Mouse (Mus musculus): ENCODE measurements at regions not wholly inside any gene's neighbourhood (a gene's known extent, or its start where the extent isn't known, plus 50 kb on each side); places are given as distances from the start of the nearest gene placed in this dataset.
A peak's percentile ranks its signal among the peaks of the same experiment; 100 is the strongest.

DNA sequence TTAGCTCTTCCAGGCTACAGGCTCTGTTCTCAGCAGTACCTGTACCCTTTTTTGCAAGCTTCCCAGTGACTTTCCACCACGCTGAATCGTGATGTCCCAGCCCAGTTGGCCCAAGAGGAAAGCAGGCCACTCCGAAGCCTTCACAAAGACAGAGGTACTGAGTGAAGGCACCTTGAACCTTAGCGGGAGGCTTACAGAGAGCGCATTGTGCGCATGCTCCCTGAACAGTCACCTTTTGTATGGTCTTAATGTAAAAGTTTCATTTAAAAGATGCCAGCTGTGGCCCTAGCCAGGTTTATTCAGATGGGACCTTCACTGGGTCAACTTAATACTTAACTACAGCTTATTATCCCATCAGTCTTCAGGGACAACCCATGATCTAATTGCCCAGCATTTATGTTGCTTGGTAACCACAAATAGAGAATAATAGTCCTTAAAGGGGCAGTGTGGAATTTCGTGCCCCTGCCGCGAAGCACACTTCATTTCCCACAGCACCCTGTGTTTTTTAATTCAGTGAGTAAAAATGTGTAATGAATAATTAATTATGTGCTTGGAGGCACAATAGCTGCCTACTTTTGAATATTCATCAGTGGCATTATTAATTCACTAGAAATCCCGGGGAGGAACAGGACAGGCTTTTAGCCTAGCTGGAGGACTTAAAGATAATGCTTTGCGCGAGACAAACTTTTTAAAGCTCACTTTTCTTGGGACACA is 111.3 kb upstream of the Vrk1 start:
- no peak for DNase-seq (ENCODE audit: extremely low spot score in 1 of 2, low spot score in 2 of 2)
- intact Hi-C loops (cut with DNase I) = no loop called here

DNA sequence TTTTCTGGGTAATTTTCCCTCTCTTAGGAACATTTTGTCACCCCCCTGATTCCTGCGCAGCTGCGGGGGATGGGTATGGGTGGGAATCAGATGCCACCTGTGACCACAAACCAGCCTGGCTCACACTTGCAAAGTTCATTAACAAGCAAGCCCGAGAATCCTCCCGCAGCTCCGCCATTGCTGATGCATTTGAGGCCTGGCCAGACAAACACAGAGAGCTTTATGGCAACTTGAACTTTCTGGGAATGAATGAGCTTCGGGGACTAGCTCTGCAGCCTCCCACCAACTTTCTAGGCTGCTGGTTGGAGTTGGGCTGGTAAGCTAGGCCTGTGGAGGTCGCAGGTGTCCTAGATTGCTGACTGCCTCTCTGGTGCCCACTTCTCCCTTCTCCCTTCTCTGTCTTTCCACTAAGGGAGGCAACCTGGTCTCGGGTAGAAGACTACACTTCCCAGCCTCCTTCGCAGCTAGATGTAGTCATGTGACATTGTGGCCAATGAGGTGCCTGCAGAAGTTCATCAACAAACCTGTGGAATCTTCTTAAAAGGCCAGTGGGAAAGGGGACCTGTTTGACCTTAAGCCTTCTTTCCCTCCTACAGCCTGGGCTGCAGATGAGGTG is 110.6 kb upstream of the Vrk1 start:
- intact Hi-C loops (cut with DNase I) = no loop called here
- no peak for DNase-seq (ENCODE audit: extremely low spot score in 1 of 2, low spot score in 2 of 2)

DNA sequence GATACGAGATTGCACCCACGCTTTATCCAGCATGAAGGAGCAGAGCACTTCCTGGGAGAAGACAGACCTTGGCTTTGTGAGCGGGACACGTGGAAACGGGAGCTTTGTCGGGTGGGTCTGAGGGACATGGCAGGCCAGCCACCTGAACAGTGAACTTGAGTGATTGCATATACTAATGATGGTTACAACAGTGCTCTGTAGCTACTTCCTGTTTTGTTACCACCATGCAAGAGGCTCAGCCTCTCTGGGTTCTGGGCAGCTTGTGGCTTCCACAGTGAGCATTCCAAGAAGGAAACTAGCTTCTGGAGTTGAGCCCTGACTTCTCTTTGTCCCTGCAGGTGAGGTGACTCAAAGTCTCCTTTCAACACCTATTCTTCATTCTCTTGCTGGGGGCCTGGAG is 109.5 kb upstream of the Vrk1 start:
- intact Hi-C loops (cut with DNase I) = no loop called here
- no peak for DNase-seq (ENCODE audit: extremely low spot score in 1 of 2, low spot score in 2 of 2)

DNA sequence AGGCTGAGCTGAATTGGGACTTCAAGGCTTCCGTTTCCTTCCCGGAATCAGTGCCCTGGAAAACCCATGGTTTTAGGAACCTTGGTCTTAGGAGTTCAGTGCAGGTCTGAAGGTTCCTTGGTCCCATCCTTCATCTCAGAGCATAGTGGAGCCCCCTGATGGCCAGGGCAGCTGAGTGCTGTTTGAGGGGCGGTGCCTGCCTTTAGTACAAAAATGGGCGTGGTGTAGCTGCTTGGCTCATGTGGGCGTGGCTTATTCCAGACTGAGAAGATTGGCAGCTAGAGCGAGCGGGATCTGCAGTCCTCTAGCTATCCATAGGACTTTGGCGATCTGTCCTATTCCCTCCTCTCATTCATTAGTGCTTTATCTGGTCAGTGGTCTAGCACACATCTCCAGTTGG is 107.0 kb upstream of the Vrk1 start:
- no peak for DNase-seq (ENCODE audit: extremely low spot score in 1 of 2, low spot score in 2 of 2)
- intact Hi-C loops (cut with DNase I) = no loop called here

DNA sequence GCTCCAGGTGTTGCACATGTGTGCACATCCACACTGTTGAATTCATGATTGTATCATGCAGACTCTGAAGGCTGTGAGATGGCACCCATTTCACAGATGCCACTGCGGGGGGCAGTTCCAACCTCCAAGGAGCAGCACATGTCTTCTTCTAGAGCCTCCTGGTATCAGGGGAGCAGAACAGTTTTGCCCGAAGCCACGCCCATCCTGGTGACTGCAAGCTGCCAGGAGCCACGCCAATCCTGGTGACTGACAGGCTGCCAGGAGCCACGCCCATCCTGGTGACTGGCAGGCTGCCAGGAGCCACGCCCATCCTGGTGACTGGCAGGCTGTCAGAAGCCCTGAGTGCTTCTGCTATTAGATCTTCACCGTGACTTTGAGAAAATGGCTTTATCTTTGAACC is 103.4 kb upstream of the Vrk1 start:
- intact Hi-C loops (cut with DNase I) = no loop called here
- no peak for DNase-seq (ENCODE audit: extremely low spot score in 1 of 2, low spot score in 2 of 2)

DNA sequence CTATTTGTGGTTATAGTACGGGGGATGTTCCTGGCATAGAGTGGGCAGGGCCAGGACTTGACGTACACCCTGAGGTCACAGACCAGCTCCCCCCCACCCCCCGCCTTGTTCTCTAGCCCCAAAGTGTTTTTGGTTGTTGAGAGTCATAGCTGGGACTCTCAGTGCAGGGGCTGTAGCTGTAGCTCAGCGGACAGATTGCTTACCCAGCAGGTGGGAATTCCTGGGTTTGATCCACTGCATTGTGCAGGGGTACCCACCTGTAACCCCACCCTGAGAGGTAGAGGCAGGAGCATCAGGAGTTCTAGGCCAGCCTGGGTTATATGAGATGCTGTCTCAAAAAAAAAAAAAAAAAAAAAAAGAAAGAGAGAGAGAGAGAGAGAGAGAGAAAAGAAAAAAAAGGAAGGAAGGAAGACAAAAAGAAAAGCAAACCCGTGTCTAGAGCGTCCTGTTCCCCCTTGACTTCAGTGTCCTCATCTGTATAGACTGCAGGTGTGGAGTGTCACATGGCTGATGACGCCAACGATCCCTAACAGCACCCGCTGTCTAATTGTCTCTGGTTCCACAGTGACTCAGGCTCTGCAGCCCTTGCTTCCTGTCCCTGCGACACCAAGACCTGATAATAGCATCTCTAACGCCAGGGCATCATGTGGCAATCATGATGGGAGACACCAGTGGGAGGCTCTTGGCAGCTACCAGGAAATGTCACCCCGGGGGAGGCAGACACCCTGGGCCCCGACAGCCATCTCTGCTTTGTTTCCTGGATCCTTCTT is 102.0 kb upstream of the Vrk1 start:
- DNase-seq (ENCODE audit: extremely low spot score in 1 of 2, low spot score in 2 of 2) = no peak
- intact Hi-C loops (cut with DNase I) = no loop called here

DNA sequence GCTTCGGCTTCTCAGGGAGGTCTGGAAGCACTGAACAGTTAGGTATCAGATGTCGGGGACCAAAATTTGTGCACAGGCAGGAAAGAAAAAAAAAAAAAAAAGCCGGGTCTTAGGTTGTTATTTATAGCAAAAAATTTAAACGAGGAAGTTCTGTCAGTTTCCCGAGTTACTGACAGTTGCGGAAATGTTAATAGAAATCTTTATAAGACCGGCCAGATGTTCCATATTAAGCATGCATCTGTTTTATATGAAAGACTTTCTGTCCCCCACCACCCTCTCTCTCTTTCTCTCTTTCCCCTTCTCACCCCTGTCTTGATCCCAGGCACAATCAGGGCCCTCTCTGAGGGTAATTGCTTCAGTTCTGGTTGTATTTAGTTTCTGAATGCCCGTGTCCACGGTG is 98.5 kb upstream of the Vrk1 start:
- intact Hi-C loops (cut with DNase I) = no loop called here
- no peak for DNase-seq (ENCODE audit: extremely low spot score in 1 of 2, low spot score in 2 of 2)

DNA sequence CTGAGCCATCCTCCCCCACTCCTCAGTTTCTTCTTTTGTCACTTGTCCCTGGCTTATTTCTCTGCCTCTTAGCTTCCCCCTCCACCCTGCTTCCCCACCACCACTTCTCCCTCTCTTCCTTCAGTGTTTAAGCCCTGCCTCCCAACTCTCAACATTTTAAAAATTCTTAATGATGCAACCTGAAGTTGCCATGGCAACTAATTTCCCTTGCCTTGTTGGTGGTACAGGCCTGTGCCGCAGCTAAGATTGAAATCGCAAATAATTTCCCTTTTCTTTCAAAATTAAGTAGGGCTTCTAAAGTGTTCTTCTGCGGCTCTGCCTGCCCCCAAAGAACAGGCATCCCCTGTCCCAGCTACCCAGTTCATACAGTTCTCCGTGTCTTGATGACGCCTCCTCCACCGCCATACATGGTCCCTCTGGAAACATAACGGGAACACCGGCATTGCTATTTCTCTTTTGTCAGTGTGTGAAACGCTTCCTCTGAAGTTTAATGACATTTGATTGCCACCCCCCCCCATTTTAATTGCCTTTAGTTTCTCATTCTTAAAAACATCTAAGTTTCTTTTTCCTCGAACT is 92.6 kb upstream of the Vrk1 start:
- intact Hi-C loops (cut with DNase I) = no loop called here
- DNase-seq (ENCODE audit: extremely low spot score in 1 of 2, low spot score in 2 of 2) = no peak

DNA sequence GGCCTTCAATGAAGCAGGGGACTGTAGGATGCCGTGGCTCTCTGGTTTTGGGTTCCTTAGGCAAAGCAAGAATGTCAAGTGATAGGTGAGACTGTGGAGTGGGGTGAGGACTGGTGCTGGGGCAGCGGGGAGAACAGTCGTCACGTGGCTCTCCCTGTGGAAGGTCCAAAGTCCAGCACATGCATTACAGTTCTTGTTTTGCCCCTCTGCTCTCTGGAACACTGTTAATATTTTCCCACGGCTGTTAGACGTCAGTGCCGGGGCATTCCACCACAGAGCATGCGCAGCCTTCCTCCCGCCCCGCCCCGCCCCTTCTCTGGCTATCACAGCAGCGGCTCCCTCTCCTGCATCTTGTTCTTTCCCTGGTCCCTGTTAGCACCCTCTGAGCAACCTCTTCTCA is 91.3 kb upstream of the Vrk1 start:
- intact Hi-C loops (cut with DNase I) = no loop called here

DNA sequence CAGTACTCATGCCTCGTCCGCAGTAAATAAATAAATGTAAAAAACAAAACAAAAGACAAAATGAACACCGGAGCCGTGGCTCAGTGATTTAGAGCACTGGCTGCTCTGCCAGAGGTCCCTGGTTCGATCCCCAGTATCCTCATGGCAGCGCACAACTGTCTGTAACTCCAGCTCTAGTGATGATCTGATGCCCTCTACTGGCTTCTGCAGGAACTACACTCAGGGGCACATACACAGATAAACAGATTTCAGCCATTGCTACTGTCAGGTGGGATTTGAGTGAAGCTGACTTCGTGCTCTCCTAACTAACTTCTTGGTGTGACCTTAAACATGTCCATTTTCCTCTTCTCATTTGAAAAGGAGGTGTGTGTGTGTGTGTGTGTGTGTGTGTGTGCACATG is 82.8 kb upstream of the Vrk1 start:
- intact Hi-C loops (cut with DNase I) = no loop called here
- DNase-seq (ENCODE audit: extremely low spot score in 1 of 2, low spot score in 2 of 2) = no peak

More for the DNA sequence above, 91.3 kb upstream of the Vrk1 start:
- no peak for DNase-seq (ENCODE audit: extremely low spot score in 1 of 2, low spot score in 2 of 2)

DNA sequence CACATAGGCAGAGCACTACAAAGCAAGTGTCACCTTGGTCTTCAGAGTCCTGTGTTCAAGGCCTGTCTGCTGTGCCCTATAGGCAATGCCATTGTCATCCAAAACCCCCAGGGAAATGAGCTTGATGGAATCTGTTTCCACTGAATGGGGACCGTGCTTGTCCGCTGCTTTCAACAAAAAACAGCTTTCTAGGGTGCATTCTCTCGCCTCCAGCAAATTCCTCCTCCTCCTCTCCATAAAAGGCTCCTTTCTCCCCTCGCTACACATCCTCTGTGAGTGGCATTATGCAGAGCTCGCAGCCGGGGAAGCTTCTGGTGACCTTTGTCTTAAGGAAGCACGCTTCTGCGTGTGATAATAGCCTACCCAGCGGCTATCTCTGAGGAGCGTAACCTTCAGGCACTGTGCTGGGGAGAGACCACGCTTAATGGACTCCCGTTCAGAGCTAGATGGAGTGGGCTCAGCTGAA is 80.5 kb upstream of the Vrk1 start:
- no peak for DNase-seq (ENCODE audit: extremely low spot score in 1 of 2, low spot score in 2 of 2)
- intact Hi-C loops (cut with DNase I) = no loop called here

DNA sequence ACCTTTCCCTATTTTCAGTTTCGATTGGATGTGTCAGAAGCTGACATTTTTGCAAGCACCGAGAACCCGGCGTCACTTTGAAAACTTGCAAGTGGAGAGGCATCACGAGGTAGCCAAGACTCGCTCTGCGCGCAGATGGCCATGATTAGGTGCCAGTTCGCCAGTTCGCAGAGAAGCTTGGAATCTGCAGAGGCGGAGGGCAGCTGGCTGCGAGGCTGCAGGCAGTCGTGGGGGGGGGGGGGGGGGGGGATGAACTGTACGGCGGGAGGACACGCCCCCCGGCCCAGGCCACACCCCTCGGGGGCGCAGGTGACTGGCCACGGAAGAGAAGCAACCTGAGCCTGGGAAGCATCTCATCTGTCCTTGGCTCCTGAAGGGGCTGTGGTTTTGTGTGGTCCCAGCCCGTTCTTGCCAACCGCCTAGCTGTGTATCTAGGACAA is 74.6 kb upstream of the Vrk1 start:
- intact Hi-C loops (cut with DNase I) = no loop called here
- peak; percentile 28 to 43 for DNase-seq (ENCODE audit: extremely low spot score in 1 of 2, low spot score in 2 of 2)

DNA sequence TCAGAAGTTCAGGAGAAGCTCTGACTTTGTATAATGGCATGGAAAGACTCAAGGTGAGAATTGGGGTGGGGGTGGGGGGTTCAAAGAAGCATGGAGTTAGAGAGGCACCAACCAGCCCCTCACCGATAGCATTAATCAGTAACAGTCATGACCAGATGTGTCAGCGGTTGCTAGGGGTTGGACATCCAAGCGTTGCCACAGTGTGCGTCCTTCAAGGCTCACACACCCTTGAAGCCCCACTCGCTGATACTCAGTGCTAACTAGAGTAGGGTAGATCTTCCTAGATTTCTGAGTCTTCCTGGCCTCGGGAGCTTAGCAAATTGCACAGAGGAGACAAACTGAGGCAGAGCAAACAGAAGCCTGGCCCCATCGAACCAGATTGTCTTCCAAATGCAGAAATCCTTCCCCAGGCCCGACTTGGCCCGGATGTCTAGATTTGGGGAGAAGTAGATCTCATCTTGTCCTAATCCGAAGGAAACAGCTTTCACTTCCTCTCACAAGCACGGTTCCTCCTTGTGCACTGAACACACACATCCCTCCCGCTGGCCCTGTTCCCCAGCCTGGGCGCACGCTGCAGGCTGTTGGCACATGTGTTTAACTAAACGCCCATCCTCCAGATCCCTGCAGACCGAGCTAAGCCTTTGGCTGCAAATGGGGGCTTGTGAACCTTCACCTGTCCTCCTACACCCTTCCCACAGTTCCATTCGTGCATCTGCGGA is 73.1 kb upstream of the Vrk1 start:
- DNase-seq (ENCODE audit: extremely low spot score in 1 of 2, low spot score in 2 of 2) = peak; percentile 46 to 56
- intact Hi-C loops (cut with DNase I) = no loop called here

DNA sequence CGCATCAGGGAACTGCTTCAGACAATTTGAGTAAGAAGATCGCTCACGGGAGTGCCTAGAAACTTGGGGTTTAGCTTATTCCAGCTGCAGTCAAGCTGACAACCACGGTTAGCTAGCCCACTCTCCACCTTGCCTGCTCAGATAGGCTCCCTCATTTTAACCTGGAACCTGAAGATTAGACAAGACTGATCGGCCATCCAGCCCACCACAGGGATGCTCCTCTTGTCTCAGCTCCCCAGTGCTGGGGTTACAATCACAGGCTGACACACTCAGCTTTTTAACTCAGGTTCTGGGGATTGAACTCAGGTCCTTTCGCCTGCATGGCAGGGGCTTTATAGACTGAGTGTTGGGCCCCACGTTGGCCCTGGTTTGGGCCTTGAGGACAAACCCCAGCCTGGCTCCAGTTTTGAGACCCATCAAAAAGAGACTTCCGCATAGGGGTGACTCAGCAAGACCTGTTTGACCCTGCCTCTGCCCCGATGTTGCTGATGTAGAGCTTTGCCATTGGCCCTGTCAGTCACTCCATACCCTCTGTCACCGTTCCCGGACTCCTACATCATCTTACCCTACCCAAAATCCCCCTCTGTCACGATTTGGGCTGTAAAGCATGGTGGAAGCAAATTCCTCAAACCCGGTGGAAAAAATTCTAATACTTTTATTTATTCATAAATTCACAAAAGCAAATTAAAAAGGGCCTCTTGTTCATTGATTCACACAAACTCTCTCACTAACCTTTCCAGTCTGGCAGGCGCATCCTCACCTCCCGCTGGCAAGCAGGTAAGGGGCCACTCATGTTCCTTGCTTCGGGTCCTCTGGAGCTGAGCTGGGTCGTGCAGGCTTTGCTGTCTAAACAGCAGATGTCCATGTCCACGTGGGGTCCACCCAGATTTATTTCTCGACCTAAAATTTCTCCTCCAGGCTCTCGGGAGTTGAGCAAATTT is 67.6 kb upstream of the Vrk1 start:
- DNase-seq (ENCODE audit: extremely low spot score in 1 of 2, low spot score in 2 of 2) = no peak
- intact Hi-C loops (cut with DNase I) = no loop called here

DNA sequence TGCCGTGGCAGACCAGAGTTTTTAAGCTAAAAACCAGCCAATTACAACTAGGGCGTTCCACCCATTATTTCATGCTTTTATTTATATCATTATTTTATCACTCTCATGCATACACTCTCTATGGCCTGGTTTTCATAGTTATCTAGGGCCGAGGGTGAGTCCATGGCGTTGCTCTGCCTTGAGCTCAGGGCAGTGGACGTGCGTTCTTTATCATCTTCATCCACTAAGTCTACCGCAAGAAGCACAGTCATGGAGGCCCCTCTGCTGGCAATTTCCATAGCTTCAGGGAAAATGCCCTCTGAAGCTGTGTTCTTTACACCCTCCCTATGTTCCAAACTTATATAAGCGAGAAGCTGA is 67.0 kb upstream of the Vrk1 start:
- intact Hi-C loops (cut with DNase I) = no loop called here
- no peak for DNase-seq (ENCODE audit: extremely low spot score in 1 of 2, low spot score in 2 of 2)

DNA sequence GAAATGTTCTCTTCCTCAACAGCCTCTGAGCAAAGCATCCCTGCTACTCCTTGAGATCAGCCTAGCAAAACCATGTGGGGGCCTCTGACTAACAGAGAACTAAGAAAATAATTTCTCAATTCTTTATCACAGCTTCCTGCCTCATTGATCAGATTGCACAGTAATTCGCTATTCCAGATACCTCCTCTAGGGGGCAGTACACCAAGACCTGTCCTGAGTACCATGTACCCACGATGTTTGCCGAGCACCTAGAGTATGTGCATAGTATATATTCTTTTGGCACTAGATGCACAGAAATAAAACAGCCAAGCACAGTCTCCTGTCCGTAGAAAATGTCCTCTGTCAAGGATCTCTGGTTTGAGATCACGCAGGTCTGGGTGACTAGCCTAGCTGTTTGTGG is 62.7 kb upstream of the Vrk1 start:
- intact Hi-C loops (cut with DNase I) = no loop called here
- no peak for DNase-seq (ENCODE audit: extremely low spot score in 1 of 2, low spot score in 2 of 2)

DNA sequence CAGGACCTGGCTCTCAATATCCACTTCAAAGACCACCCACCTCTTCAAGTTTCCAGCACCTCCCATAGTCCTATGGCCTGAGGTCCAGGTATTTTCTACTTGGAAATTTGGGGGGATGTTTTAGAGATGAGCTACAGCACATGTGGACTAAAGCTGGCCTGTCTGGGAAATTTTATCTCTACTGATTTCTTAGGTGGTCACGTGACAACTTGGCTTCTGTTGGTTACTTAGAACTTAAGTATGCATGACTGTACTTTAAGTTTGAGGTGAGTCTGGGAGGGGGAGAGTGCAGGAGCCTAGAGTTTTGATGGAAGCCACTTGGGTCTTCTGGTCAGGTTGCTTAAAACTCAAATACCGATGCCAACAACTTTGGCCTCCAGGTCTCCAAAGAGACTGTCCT is 61.7 kb upstream of the Vrk1 start:
- intact Hi-C loops (cut with DNase I) = no loop called here
- no peak for DNase-seq (ENCODE audit: extremely low spot score in 1 of 2, low spot score in 2 of 2)

DNA sequence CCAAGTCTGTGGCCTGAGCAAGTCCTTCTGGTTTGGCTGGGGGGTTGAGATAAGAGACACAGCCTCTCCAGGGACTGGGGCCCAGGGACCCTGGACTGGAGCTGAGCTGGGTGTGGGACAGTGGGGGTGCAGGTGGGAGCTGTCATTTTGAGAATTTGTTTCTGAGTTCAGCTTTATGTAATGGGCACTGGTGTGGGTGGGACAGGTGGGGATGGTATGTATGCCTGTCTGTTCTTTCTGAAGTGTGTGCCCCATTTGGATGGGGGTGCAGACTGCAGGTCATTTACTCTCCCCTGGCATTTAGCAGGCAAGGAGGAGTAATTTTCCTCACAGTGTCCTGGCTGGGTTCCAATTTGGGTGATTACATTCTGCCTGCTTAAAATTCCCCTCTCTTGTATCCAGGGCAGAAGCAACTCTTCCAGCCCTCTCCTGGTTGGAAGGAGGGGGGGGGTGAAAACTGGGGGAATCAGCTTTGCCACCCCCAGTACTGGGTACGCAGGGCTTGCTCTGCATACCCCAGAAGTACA is 54.2 kb upstream of the Vrk1 start:
- peak in 1 of 2 experiments; percentile 29 for DNase-seq (ENCODE audit: extremely low spot score in 1 of 2, low spot score in 2 of 2)

More for the DNA sequence above, 54.2 kb upstream of the Vrk1 start:
- intact Hi-C loops (cut with DNase I) = no loop called here

Measured in left cerebral cortex, postnatal 10 days (tissue).